Mouse (Mus musculus): Measurements from ENCODE around the gene Selenok.

The Selenok gene

GRCm38 (mm10) chr14:29994976-29995375 is 26.9 kb downstream of the Selenok start:
- peak; percentile 14 for DNase-seq (ENCODE audit: low read depth, low spot score)

DNA sequence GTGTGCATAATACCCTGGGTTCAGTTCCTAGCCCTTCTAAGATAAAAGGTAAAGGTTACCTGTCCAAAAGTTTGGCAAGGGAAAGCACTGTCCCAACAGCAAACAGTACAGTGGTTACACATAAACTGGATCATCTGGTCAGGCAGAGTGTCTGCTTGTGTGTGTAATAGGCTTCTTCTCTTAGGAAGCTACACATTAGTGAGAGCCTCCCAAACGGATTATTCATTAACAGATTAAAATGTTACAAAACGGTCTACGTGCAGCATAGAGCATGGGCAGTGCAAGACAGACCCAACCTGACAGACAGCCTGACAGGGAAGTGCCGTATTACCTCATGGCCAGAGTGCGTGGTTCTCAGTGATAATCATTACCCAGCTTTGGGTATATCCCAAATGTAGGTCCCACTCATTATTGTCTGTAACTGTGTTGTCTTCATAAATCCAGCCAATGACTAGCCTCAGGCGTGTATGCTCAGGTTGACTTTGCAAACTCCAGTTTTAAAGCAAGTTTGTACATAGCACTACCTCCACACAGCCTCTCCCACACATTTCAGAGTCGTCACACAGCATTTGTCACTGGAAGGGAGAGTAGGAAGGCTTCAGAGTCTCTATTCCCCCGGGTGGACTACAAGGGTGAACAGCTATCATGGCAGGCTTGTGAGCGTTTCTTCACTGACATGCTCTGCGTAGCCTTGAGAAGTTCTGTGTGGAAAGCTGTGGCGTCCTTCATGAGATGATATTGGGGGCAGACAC is 28.1 kb downstream of the Selenok start:
- no peak for DNase-seq (ENCODE audit: low read depth, low spot score)

- no peak for DNase-seq (ENCODE audit: low read depth, low spot score)
Observed at GRCm38 (mm10) chr14:29997345-29997744, 29.2 kb downstream of the Selenok start.

DNA sequence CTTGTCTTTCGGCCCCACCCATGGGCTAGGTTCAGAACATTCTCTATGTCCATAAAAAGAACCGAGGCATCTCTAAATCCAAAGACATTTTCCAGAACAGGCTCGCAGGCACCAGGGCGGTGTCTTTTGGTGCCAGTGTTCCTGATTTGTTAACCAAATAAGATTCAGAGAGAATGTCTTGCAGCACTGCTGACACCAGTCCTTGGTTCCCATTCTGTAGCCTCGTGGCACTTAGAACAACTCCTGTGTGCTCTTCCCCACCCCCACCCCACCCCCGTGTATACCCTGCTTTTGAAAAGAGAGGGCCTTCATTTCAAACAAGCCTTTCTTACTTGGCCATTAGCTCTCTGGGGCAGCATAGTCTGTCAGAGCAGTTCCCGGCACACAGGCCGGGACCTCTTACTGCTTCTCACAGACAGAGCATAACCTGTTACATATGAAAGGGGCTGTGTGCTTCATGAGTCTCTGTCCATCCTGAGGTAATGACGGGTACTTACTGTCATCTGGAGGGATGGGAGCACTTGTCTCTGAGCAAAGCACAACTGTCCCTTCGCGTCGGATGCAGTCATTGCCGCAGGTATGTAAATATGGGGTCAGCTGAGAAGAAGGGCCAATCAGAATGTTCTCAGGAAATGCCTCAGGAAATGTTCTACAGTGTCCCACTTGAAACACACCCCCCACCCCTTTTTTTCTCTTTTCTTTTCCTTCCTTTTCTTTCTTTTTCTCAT is 30.8 kb downstream of the Selenok start:
- no peak for DNase-seq (ENCODE audit: low read depth, low spot score)

DNA sequence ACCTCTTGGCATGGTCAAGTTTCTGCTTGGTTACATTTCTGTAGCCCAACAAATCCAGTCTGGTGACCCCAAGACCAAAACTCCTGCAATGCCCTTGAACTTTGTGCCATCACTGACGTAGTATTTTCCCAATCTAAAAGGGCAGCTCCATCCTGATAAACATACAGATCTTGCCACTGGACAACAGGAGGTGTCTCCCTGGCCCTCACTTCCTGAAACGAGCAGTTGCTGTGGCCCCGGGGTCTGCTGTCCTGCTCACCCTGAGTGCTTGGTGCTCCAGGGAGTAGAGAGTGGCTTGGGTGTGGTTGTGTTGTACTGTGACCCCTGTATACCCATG is 31.3 kb downstream of the Selenok start:
- DNase-seq (ENCODE audit: low read depth, low spot score) = no peak

DNA sequence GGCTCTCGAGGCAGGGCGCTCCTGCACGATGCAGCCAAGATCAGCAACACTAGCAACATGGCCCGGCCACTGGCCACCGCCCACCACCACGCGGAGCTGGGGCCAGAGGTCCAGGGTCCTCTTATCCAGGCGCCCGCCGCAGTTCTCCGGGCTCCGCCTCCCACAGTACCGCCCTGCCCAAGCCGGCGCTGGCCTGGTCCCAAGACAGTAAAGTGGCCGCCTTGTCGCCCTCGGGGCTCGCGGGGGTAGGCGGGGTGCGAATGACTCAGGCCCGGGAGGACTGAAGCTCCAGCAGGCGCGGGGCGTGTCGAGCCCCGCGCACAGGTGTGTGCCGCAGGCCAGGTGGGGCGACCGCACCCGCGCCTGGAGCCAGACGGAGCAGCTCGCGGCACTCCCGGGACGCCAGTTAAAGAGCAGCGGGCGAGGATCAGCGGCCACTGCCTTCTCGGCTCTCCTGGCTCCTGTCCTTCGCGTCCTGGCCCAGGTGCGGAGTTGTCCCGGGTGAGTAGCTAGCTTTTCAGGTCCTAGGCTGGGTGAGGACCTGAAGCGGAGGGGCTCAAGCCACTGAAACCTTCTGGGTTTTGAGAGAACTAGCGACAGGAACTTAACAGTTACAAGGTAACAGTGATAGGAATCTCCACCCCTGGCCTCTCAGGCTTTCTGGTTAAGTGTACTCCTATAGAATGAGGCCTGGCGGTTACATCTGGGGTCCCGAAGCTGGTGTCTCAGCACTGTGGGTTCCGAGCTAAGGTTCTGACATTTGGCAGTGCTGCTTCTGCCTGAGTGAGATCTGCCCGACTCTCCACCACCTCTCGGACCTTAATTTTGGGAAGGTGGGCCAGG is 40.8 kb downstream of the Selenok start, which contains the start of the genes Il17rb and Chdh:
Il17rb (minus strand) TSS at position 164 of the 843 bp plus-strand sequence.
Chdh (plus strand) TSS at position 291 of the 843 bp plus-strand sequence.
- DNase-seq (ENCODE audit: low read depth, low spot score) = peak; percentile 20

DNA sequence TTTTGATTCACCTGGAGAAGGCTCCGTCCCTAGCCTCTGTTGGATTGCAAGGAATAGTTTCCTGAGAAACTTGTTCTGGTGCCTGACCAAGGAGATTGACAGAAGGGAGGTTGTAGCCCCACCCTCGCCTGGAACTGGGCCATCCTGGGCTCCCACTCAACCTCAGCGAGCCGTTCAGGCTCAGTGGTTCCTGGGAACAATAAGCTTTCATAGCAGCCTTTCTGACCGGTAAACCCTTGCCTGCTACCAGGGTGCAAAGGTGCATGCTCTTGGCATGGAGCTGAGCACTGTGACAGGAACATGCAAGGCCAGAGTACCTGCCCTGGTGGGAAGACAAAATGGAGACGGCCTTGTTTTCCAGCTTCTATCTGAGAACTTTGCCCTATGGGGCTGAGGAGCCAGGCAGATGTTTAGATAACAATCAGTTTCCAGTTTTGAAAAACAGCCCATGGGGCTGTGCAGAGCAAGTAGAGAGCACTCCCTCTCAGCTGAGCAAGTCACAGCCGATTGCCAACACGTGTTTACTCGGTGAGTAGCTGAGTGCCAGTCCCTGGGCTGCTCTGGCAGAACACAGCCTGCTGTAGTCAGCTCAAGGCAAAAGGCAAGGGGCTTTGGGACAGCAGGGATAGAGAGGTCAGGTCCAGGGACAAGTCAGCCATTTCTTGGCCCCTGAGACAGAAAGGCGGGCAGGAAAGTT is 41.9 kb downstream of the Selenok start:
- no peak for DNase-seq (ENCODE audit: low read depth, low spot score)

GRCm38 (mm10) chr14:30011886-30012560 is 43.9 kb downstream of the Selenok start:
- no peak for DNase-seq (ENCODE audit: low read depth, low spot score)

GRCm38 (mm10) chr14:30014487-30014886 is 46.4 kb downstream of the Selenok start:
- DNase-seq (ENCODE audit: low read depth, low spot score) = no peak

- DNase-seq (ENCODE audit: low read depth, low spot score) = no peak
Observed at GRCm38 (mm10) chr14:30015008-30015407, 46.9 kb downstream of the Selenok start.

GRCm38 (mm10) chr14:30016666-30017065 is 48.6 kb downstream of the Selenok start:
- DNase-seq (ENCODE audit: low read depth, low spot score) = no peak

- no peak for DNase-seq (ENCODE audit: low read depth, low spot score)
Observed at GRCm38 (mm10) chr14:30017794-30018462, 49.8 kb downstream of the Selenok start.

DNA sequence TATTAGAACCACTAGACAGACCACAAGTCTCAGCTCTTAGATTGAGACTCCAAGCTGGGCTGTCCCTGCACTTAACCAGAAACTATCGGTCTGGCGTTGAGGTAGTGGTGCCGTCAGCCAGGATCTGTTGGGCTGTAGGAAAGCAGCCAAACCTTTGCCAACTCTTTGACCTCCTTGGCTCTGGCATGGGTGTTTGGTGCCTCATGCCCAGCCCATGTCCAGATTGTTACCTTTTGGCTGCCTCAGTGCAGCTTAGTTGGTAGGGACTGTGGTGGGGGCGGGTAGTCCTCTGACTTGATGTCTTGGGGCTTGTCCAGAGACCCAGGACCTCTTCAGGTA is 50.3 kb downstream of the Selenok start:
- DNase-seq (ENCODE audit: low read depth, low spot score) = no peak

- DNase-seq (ENCODE audit: low read depth, low spot score) = no peak
Observed at GRCm38 (mm10) chr14:30018846-30019245, 50.7 kb downstream of the Selenok start.

DNA sequence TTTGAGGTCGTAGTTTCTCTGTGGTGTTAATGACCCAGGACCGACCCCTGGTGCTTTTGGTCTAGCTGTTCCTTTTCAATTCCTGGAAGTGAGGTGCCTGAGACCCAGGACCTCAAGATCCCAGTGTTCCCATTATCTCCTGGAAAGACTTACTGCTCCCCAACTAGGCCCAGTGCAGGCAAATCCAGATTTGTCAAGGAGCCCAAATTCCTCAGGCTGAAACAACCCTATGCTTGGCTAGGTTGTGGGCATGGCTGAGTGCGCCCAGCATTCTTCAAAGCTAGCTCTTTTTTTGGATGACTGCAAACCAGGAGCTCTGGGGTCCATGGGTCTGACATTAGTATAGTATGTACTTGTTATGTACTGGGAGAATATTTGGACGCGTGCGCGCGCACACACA is 51.3 kb downstream of the Selenok start:
- no peak for DNase-seq (ENCODE audit: low read depth, low spot score)

DNA sequence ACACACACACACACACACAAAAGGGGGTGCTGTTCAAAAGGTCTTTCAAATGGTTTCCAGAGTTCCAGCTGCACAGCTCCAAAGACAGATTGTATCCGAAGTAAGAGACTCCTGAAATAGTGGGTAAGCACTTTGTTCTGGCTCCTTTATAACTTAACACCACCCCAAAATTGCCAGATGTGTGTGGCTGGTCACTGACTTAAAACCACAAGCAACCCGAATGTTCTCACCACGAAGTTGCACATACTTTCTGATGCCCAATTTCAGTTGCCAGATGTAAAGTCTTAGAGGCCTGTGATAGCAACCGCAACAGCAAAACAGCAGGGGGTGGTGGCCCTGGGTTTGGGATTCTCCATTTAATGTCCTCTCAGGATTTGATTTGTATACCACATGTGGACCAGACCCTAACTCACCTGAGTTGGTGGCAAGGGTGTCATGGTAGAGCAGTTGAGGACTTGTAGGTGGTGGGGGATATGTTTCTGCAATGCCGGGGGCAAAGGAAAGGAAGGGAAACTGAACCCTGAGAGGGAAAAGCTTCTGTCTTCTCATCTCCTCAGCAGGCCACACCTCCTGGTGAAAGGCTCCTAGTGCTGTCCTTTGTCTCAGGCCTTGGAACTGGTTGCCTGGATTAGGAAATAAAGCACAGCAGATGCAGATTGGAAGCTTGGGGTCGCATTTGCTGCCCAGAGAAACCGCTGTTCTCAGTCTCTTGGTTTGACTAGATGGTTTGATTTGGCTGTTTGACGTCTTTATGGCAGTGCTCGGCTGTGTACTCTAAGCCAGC is 51.9 kb downstream of the Selenok start:
- DNase-seq (ENCODE audit: low read depth, low spot score) = no peak

- DNase-seq (ENCODE audit: low read depth, low spot score) = no peak
Observed at GRCm38 (mm10) chr14:30022471-30022870, 54.4 kb downstream of the Selenok start.

DNA sequence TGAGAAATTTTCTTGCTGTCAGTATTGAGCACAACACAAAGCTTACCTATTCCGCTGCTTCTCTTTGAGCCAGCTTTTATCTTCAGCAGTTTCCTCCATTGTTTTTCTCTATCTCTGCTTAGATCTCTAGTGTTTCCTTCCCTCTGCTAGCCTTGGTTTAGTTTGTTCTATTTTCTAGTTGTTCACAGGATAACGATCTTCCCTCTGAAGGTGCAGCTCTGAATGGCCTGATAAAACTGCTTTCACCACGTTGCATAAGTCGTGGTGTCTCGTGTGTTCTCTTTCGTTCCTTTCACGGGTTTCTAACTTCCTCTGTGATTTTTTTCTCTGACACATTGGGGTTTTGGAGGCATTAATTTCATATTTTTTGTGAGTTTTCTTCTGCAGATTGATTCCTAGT is 56.3 kb downstream of the Selenok start:
- DNase-seq (ENCODE audit: low read depth, low spot score) = no peak
